Mouse (Mus musculus): ENCODE results near the gene Itgb3bp.

Gene Itgb3bp

DNA sequence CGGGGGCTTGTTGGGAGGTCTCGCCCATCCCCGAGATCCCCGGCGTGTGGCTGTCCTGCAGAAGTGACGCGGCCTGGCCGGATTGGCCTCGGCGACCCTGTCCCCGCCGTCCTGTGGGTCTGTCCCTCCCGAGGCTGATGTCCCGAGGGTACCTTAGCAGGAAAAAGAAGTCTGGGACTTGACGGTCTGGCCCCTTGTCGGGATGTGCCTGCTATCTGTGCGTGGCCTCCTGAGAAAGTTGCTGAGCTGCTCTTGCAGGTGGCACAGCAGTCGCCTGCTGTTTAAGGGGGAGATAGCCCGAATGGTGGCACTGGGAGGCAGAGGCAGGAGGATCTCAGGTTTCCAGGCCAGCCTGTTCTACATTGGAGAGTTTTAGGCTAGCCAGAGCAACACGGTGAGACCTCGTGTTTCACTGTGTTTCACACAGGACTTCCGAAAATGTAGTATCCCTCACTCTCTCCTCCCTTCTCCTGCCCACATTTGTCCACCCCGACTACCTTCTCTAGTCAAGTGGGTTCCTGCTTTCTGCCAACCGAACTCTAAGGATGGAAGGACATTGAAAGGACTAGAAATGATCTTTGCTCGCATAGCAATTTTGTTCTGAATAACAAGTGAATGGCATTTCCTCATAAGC lies 213.7 kb downstream of the Itgb3bp start:
- no peak for DNase-seq

All from cerebellum, adult 9-10 months (tissue).